Mouse (Mus musculus) thymus, postnatal 4 days (tissue): ENCODE measurements around the gene Tmem151b.
A peak's percentile ranks its signal among the peaks of the same experiment; 100 is the strongest.

Source experiments
- DNase-seq: peaks from one replicate; pipeline ENCODE4 v3.0.0; 2021

The Tmem151b gene

GRCm38 (mm10) chr17:45549617-45550181 lies at the start of gene Tmem151b:
Gene Tmem151b (minus strand): TSS chr17:45549677.
- peak; percentile 83 for DNase-seq

DNA sequence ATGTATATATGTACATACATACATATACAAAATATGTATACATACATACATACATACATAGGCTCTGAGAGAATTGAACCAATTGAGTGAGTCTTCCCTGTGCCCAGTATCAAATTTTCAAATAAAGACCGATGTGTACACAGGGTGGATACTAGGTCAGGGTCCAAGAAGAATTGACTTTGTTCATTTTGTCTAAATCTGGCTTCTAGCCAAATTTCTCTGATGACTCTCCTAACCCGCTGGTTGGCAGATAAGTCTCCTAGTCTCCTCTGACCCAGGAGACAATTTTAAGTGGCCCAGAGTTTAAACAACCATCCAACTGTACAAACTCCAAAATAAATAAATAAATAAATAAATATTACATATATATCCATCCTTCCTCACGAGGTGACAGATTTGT lies 49.4 kb upstream of the Tmem151b start:
- no peak for DNase-seq

DNA sequence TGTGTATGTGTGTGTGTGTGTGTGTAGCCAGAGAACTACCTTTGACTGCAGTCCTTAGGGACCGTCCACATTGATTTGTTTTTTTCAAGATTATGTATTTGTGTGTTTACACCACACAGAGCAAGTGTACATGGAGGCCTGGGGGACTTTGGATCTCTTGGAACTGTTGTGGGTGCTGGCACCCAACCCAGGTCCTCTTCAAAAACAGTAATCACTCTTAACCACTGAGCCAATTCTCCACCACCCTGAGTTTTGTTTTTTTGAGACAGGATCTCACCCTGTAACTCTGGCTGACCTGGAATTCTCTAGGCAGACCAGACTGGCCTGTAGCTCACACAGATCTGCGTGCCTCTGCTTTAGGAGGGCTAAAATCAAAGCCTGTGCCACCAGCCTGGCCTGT lies 48.9 kb upstream of the Tmem151b start:
- DNase-seq = no peak

DNA sequence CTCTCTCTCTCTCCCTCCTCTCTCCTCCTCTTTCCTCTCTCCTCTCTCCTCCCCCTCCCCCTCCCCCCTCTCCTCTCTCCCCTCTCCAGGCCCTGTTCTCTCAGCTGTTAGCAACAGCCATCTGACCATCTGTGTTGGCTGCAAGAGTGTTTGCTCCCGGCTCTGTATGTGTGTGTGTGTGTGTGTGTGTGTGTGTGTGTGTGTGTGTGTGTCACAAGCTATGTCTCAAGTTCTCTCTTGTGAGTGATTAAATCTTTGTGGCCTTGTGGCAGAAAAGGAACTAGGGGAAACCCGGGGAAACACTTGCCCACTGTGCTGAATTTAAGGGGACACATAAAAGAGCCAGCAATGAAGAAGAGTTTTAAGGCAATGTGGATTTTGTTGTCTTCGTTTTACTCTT lies 48.3 kb upstream of the Tmem151b start:
- DNase-seq = no peak

DNA sequence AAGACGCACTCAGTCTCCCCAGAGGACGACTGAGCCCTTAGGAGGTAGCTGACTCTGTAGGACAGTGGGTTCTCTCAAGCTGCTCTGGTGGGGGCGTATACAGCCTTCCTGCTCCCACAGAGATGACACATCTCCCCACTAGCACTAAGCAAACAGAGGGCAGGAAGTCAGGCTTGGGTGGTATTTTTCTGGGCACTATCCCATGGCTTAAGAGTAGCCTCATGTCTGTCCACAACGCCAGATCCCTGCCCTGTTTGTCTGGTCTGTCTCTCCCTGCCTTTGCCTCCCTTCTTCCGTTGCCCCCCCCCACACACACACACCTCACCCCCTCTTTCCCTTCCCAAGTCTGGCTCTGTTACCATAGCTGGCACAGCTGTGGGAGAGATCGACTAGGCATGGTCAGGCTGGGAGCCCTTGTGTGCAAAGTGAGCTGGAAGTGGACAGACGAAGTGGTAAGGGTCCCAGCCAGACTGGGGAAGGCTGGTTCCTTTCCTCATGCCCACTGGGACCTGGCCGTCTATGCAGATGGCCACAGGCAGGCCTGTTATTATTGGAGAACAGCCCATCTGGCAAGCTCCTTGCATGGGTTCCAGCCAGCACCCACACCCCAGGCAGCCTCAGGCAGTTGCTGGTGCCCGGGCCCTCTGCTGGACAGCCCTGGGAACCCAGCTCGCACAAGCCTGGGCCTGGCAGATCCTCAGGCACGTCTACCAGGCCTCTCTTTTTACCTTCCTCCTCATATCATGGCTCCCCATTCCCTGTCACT lies 47.3 kb upstream of the Tmem151b start:
- DNase-seq = peak; percentile 82

- DNase-seq = no peak
Observed at GRCm38 (mm10) chr17:45595736-45596390, 46.4 kb upstream of the Tmem151b start.

GRCm38 (mm10) chr17:45594881-45595735 lies 45.6 kb upstream of the Tmem151b start:
- DNase-seq = peak; percentile 93

DNA sequence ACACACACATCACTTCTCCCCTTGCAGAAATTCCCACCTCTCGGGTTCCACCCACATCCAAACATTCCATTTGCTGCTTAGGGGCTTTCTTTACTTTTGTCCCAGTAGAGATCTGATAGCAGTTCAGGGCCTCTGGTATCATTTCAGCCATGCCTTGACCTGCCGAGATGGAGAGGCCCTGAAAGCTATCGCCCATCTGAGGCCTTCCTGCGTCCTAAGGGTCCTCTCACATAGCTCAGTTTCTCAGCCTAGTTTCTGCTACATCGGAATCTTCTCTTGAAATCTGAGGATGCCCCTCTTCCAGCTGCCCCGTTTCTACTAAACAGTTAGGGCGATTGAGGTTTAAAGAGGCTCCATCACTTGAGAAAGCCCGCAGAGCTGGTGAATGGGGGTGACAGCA lies 44.7 kb upstream of the Tmem151b start:
- peak; percentile 10 for DNase-seq

DNA sequence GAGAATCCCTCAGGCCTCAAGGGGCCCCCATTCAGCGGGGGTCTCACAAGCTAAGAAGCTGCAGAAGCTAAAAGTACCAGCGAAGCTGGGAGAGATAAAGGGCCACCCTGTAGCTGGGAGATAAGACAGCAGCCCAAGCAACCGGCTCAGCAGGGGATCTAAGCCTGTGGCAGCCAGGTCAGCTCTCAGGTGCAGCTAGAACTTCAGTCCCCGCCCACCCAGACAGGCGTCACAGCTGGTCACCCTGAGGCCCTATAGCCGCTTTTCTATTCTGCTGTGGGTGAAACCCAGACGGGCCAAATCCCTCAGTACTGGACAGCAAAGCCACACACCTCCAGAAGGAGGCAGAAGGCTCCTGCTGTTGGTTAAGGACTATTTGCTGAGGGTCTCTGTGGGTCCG lies 44.0 kb upstream of the Tmem151b start:
- peak; percentile 41 for DNase-seq

- DNase-seq = peak; percentile 40
Observed at GRCm38 (mm10) chr17:45592606-45593431, 43.3 kb upstream of the Tmem151b start.

- peak; percentile 38 for DNase-seq
Observed at GRCm38 (mm10) chr17:45591701-45592605, 42.5 kb upstream of the Tmem151b start.

DNA sequence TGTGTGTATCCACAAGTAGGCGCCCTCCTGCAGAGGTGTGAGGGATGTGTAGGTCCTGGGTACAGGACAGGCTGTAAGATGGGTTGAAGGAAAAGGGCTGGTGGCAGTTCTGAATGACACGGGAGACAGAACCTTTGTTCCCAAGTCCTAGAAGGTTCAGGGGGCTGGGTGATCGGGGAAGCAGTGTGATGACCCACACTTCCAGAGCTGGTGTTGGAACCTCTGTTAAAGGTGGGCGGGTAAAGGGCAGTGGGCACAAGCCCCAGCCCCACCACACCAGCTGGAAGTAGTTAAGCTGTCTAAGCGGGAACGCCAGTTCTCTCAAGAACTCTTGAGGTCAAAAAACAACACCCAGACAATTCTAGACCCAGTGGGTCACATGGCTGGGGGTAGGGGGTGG lies 40.9 kb upstream of the Tmem151b start:
- peak; percentile 7 for DNase-seq

DNA sequence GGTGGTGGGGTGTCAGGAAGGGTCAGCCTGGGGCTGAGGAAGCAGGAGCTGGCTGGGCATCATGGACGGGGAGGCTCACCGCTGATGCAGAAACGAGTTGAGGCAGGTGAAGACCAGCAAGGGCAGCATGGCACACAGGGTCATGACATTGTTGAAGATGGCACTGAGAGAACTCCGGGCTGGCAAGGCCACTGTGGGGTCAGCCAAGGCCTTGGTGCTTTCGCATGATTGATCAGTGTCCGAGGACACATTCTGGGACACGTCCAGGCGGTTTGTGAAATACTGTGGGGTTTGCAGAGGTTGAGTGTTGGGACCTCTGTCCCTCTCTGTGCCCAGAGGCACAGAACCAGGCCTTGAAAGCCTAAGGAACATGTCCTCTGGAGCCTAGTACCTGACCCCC lies 40.4 kb upstream of the Tmem151b start:
- peak; percentile 5 for DNase-seq

GRCm38 (mm10) chr17:45589236-45589635 lies 39.8 kb upstream of the Tmem151b start:
- DNase-seq = no peak

DNA sequence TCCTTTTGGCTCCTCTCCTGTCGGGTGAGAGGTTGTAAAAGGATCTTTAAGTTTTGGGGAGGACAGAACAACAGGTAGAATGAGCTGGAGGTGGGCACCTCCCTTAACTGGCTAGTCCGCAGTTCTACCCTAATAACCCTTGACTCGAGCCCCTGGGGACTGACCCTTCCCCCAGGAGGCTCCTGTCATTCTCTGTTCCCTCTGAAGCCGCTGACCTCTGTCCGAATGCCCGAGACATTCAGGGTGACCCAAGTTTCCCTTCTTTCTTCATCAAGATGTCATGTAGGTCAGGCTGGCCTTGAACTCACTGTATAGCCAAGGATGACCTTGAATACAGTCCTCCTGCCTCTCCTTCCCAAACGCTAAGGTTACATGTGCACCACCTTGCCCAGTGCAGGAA lies 38.9 kb upstream of the Tmem151b start:
- peak; percentile 2 for DNase-seq

DNA sequence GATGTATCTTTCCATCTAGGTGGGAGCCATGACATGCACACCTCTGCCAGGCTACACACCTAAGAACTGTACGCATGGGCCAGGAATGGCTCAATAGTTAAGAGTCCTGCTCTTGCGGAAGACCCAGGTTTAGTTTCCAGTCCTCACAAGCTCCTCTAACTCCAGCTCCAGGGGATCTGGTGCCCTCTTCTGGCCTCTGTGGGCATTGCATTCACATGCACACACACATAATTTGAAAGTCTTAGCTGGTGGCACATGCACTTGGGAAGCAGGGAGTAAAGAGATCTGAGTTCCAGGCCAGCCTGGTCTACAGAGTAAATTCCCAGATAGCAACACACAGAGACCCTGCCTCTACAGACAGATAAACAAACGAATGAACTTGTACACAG lies 37.0 kb upstream of the Tmem151b start:
- peak; percentile 64 for DNase-seq

- peak; percentile 13 for DNase-seq
Observed at GRCm38 (mm10) chr17:45585725-45586448, 36.4 kb upstream of the Tmem151b start.

GRCm38 (mm10) chr17:45584939-45585678 lies 35.6 kb upstream of the Tmem151b start:
- DNase-seq = peak; percentile 89

DNA sequence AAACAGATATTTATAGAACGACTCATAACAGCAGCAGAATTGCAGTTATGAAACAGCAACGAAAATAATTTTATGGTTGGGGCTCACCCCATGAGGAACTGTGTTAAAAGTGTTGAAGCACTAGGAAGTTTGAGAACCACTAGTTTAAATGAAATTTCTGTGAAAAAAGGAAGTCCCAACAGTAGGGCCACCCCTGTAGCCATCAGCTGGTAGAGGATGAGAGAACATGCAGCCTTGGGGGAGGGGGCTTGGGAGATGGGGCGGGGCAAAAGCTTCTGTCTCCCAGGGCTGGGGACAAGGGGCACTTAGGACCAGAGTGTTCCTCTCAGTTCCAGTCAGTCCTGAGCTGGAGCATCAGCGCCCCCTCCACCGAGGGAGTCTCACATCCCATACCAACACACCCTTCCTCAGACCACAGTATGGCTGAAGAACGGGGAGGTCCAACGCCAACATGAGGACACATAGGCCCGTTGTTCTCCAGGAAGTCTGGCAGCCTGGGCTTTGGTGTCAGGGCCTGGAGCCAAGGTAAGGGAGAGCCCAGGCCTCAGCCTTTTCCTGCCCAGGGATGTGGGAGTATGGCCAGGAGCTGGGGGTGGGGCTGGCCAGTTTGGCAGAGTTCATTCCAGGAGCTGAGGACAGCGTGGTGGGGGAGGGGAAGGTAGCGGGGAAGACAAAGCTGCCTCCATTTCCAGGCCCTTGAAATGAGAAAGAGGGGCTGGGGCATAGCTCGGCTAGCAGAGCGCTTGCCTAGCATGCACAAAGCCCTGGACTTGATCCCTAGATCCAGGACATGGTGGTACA lies 34.8 kb upstream of the Tmem151b start:
- peak; percentile 45 for DNase-seq
